Mouse (Mus musculus) kidney, adult 2 months (tissue): Measurements from ENCODE around the gene Smap1. TPM values are rescaled to one million over a fixed set of nuclear protein-coding genes. Genes with fewer than 3 reads are reported as not detected.

Experiments used
- DNase-seq: peaks from one replicate; pipeline ENCODE4 v3.0.0; 2021
- H3K27ac ChIP-seq: fragments of 200-500 bp; 2 replicates; pipeline ENCODE4 v1.5.1; 2012; ENCODE audit warnings: low read depth, low read length, control low read depth, inconsistent platforms; ENCODE audit not compliant: insufficient read depth
- H3K27me3 ChIP-seq: fragments of 200-500 bp; replicated peaks from 2 replicates; pipeline ENCODE4 v1.6.1; 2012; ENCODE audit warnings: mild to moderate bottlenecking, moderate library complexity, low read length, inconsistent platforms; ENCODE audit not compliant: control insufficient read depth, insufficient read depth
- H3K36me3 ChIP-seq: fragments of 200-500 bp; 2 replicates; pipeline ENCODE4 v1.6.1; 2012; ENCODE audit warnings: mild to moderate bottlenecking, moderate library complexity, low read length, inconsistent platforms; ENCODE audit not compliant: control insufficient read depth, insufficient read depth
- H3K4me1 ChIP-seq: fragments of 200-500 bp; 2 replicates; pipeline ENCODE4 v1.6.1; 2011; ENCODE audit warnings: low read length; ENCODE audit not compliant: control insufficient read depth, insufficient read depth
- H3K4me3 ChIP-seq: fragments of 200-500 bp; 2 replicates; pipeline ENCODE4 v1.5.1; 2011; ENCODE audit warnings: mild to moderate bottlenecking, low read depth, low read length, control low read depth; ENCODE audit not compliant: insufficient read depth
- CTCF ChIP-seq: fragments of 200-500 bp; conservative IDR thresholded peaks from 2 replicates; pipeline ENCODE4 v1.5.1; 2011; ENCODE audit warnings: low read depth, mild to moderate bottlenecking, control low read depth, low read length, moderate library complexity, mixed read lengths; ENCODE audit not compliant: insufficient read depth, insufficient read length
- POLR2A ChIP-seq: fragments of 200-500 bp; IDR thresholded peaks from one replicate; pipeline ENCODE4 v1.6.1; 2011; ENCODE audit warnings: low read depth, low read length, control low read depth
- WGBS: fragments of 180-500 bp; shearing (Covaris S2); methylation state at CpG from one replicate; pipeline ENCODE4 v1.1.7; 2018; 5-methylcytosine and 5-hydroxymethylcytosine counted together
- polyA plus RNA-seq: library from polyadenylated mRNA; depleted of rRNA; stranded (reverse); fragments of >200 nt; gene quantifications from 2 replicates; pipeline ENCODE4 v1.2.3, GENCODE M21; 2012

Gene Smap1
- polyA plus RNA-seq, 1 experiment = 57.8 TPM

GRCm38 (mm10) chr1:23846044-23846680, 76.0 kb downstream of the Smap1 start:
- DNase-seq = no peak
- Histone ChIP-seq H3K27me3 (no peaks in the 10 kb centered on the region), H3K4me1 (peaks cover 2% of the 10 kb centered on the region; the same call in 1 of the 2 replicates), H3K36me3 (peaks cover 9% of the 10 kb centered on the region), H3K4me3 (no peak overlapping the region), H3K27ac (no peak overlapping the region)
- WGBS = 72% methylated on average over 10 of the region's 10 CpGs
- TF ChIP-seq POLR2A = no peak

GRCm38 (mm10) chr1:23845007-23845406, 77.1 kb downstream of the Smap1 start:
- DNase-seq = no peak
- H3K27me3 ChIP-seq = no peaks in the 10 kb centered on the region
- H3K36me3 ChIP-seq = peaks cover 9% of the 10 kb centered on the region
- no peak overlapping the region for H3K4me3 ChIP-seq
- WGBS = 91% methylated on average over 10 of the region's 10 CpGs
- peaks cover 2% of the 10 kb centered on the region; the same call in 1 of the 2 replicates for H3K4me1 ChIP-seq
- H3K27ac ChIP-seq = no peak overlapping the region
- TF ChIP-seq POLR2A (no peak), CTCF (no peak)

- TF ChIP-seq POLR2A (no peak), CTCF (no peak)
- H3K27me3 ChIP-seq = no peaks in the 10 kb centered on the region
- no peak overlapping the region for H3K27ac ChIP-seq
- H3K4me1 ChIP-seq = peaks cover 2% of the 10 kb centered on the region; the same call in 1 of the 2 replicates
- peak; percentile 50 for DNase-seq
- H3K4me3 ChIP-seq = no peak overlapping the region
- peaks cover 7% of the 10 kb centered on the region for H3K36me3 ChIP-seq
- WGBS = 56% methylated on average over 7 of the region's 7 CpGs
These were observed 78.3 kb downstream of the Smap1 start for GRCm38 (mm10) chr1:23843790-23844189.

GRCm38 (mm10) chr1:23842629-23843028, 79.5 kb downstream of the Smap1 start:
- no peak overlapping the region for H3K4me3 ChIP-seq
- H3K4me1 ChIP-seq = peaks cover 2% of the 10 kb centered on the region; the same call in 1 of the 2 replicates
- WGBS = 56% methylated on average over 3 of the region's 3 CpGs
- no peak for DNase-seq
- H3K27me3 ChIP-seq = no peaks in the 10 kb centered on the region
- TF ChIP-seq POLR2A (no peak), CTCF (no peak)
- H3K27ac ChIP-seq = no peak overlapping the region
- H3K36me3 ChIP-seq = peaks cover 5% of the 10 kb centered on the region

- H3K4me3 ChIP-seq = no peak overlapping the region
- TF ChIP-seq POLR2A = no peak
- TF ChIP-seq CTCF = no peak
These were observed 81.2 kb downstream of the Smap1 start for GRCm38 (mm10) chr1:23840924-23841323.

GRCm38 (mm10) chr1:23836630-23837029, 85.5 kb downstream of the Smap1 start:
- 88% methylated on average over 4 of the region's 4 CpGs for WGBS

More at GRCm38 (mm10) chr1:23840924-23841323, 81.2 kb downstream of the Smap1 start:
- Histone ChIP-seq H3K27me3 (no peaks in the 10 kb centered on the region), H3K36me3 (no peaks in the 10 kb centered on the region; the same call in 1 of the 2 replicates), H3K27ac (no peak overlapping the region), H3K4me1 (peaks cover 2% of the 10 kb centered on the region; the same call in 1 of the 2 replicates)
- no peak for DNase-seq

GRCm38 (mm10) chr1:23834819-23835218, 87.3 kb downstream of the Smap1 start:
- TF ChIP-seq CTCF (no peak), POLR2A (no peak)
- 68% methylated on average over 9 of the region's 9 CpGs for WGBS

More at GRCm38 (mm10) chr1:23836630-23837029, 85.5 kb downstream of the Smap1 start:
- H3K36me3 ChIP-seq = no peaks in the 10 kb centered on the region
- no peaks in the 10 kb centered on the region for H3K27me3 ChIP-seq
- TF ChIP-seq POLR2A (no peak), CTCF (no peak)
- no peak for DNase-seq
- H3K4me3 ChIP-seq = no peak overlapping the region
- no peak overlapping the region for H3K27ac ChIP-seq
- no peaks in the 10 kb centered on the region for H3K4me1 ChIP-seq

More at GRCm38 (mm10) chr1:23834819-23835218, 87.3 kb downstream of the Smap1 start:
- no peak overlapping the region for H3K27ac ChIP-seq
- no peaks in the 10 kb centered on the region for H3K27me3 ChIP-seq
- H3K4me1 ChIP-seq = no peaks in the 10 kb centered on the region
- H3K4me3 ChIP-seq = no peak overlapping the region
- H3K36me3 ChIP-seq = no peaks in the 10 kb centered on the region
- DNase-seq = no peak
